Mouse (Mus musculus) A20 (cell line): ENCODE measurements at regions not wholly inside any gene's neighbourhood (a gene's known extent, or its start where the extent isn't known, plus 50 kb on each side); places are given as distances from the start of the nearest gene placed in this dataset.

Experiments used
- DNase-seq: peaks from one replicate; pipeline ENCODE4 v3.0.0-alpha.2; 2011; ENCODE audit warnings: low read depth, low spot score

DNA sequence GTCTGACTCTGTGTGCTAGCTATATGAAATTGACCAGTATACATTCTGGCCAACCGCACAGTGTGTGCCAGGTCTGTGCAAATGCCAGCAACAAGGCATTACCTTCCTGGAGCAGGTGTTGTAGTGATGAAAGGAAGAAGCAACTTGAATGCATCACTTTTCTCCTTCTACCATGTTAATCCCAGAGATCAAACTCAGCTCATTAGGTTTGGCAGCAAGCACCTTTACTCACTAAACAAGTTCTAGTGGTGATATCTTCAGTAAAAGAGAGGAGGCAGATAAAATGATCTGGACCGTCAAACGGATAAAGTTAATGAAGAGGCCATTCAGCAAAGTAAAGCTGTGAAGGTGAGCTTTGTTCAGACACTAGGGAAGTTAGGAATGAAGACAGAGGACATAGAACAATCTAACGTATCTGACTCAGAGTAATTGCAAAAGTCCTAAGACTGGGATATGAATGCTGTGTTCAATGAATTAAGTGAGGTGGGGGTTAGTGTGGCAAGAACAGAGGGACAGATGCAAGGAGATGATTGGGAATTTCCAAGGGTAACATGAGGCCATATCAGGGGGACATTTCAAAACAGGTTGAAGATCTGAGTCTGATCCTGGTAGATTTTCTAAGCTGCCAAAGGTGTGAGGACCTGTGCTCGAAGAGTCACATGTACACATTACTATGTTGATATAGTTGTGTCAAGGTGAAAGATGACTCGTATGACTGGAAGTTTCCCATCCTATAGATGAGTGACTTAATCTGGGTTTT, 1478.4 kb upstream of the Slc10a2 start:
- no peak for DNase-seq

DNA sequence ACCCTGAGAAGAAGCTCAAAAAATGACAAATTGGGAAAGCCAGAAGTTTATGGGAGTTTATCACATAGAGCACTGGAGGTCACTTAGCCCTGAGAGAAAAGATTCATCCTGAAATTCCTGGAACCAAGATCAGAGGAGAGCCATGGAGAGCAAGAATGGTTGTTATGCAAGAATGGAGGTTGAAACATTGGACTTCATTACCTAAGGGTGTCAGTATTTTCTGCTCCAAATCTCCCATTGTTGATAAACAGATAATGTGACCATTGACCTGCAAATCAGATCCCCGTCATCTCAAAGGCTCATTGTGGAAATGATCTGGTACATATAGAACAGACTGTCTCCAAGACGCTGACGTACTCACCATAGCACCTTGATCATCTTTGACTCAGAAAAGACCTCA, 1477.6 kb upstream of the Slc10a2 start:
- DNase-seq: no peak

DNA sequence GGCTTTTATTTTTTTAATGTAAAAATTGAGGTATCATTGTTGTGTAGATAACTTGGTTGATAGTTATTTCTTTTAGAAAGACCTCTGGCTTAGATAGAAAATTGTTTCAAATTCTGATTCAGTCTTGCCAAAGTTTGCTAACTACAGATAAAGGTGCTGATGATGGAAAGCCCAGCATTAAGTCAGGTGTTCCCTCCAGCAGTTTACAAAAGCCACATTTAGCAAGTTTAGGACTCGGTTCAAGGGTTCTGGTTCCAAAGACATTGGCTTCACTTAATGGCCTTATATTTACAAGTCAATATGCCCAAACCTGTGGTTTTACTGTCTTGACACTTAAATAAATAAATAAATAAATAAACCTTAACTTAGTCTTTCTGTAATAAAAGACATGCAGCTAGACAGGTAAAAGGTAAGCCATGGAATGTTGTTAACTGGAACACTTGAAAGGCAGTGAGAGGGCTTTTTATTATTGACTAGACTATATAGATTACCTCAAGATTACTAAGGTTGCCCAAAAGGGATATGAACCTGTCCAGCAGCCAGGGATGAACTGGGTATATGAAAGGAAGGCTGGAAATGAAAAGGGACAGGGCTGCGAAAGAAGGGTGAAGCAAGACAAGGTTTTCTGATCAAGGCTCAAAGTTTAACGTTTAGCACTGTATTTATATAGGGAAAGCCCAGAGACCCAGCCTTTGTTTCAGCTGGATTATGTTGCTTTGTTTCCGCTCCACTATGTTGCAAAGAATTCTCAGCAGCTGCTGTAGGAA, 1472.9 kb upstream of the Slc10a2 start:
- DNase-seq: no peak

DNA sequence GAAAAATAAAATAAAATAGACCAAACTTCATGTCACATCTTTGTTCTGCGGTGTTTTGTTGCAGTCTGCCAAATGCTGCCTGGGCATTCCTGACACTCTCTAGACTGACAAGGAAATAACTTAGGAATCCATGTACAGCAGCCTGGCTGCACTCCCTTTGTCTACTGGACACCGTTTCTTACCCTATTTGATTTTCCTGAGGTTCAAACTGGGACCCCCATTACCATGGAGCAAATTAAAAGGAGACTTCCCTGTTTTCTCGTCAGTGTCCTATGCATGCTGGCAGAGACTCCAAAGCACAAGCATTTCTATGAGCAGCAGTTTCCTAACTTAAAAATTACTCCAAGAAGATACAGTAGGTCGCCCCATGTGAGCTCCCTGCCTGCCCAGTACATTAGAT, 1470.1 kb upstream of the Slc10a2 start:
- DNase-seq: peak; percentile 4

DNA sequence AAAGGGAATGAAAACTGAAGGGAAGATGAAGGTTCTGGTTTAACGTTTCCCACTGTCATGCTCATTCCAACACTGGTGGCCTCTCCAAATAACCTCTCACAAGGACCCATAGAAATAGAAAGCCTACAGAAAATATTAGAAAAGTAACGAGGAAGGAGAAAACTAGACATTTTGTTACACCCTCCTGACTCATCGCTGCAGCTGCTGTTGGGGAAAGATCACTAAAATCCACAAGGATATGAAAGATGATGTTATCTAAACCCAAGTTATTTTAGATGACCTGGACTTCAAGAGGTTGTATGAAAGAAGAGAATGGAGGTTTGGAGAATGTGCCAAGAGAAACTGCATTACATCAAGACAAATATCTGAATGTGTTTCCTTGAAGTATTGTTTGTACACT, 1468.3 kb upstream of the Slc10a2 start:
- DNase-seq: no peak

DNA sequence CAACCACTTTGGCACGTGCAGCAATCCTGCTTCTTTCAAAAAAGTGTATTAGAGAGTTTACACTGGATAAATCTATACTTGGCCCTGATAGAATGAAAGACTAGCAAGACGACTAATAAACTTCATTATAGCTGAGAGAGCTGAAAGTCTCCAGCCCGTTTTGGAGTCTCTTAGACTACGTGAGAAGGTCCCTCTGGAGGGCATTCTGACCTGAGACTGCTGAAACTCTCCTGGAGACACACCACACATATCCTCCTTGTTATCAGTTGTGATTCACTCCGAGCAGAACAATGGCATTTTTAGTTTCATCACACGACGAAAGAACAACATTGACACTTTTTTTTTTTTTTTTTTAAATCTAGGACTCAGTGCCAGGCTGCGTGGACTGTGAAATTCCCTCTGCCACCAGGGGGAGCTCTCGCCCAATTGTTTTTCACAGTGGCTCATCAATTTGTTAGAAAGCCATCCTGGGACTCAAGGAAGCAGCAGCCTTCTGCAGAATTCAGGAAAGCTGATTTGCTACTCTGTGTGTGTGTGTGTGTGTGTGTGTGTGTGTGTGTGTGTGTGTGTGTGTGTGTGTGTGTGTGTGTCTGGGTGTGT, 1467.0 kb upstream of the Slc10a2 start:
- DNase-seq: peak; percentile 62

DNA sequence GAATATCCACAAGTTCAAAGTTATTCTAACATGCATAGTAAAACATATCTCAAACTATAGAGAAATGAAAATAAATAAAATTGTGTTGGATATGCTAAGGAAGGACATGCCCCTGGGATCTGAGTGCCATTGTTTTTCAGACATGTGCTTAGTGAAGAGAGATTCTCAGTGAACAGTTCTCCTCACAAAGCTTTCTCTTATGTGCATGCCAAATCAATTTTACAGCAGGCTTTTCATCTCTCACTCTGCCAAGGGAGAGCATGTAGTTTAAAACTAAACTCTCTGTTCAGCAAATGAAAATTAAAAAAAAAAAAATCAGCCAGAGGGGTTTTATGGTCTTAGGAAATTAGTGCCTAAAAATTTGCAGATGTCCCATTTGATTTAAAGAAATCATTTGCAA, 1445.8 kb upstream of the Slc10a2 start:
- no peak for DNase-seq

DNA sequence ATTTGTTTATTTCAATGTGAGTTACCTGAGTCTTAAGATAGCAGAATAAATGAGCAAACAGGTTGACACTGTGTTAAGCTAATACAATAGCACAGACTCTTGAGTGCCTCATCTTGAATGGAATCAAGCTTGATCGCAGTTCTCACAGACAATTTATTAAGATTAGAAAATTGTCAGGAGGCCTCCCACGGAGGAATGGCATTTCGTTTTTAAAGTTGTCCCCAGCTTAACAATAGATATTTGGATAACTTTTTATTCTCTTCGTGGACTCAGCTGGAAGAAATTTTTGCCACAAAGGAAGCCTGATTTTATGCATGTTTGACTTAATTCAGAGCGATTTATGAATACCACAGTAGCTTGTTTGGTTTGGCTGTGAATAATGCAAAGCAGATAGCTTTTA, 1422.0 kb upstream of the Slc10a2 start:
- DNase-seq: no peak

DNA sequence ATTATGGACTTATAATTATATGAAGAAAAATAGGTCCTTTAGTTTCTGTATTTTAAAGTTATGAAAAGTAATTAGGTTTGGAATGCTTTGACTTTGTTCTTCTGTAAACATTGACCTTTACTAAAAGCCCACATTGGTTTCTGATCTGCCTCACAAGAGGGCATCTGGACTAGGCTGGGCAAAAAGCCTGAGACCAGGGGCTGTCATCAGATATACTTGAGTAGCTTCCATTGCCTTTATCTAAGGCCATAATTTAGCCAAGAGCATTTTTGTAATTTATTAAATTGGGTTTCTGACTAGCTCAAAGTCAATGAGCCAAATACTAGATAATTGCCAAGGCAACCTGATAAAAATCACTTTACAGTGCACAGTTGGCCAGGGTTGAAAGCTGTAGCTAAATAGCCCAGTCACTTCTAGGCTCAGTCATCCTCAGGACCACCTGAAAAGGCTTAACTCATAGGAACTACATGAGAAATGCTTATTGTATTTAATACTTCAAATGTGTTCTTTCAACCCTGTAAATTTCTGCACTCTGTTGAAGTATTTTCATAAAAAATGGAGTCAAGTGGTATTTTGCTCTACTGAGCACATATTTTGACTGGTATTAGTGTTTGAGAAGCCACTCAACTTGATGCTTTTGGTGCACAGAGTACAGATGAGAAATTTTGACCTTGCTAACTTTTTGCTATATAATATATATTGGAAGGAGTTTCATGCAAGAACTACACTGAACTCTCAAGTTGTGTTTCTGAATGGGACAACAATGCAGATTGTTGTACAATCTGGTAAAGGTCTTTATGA, 1410.9 kb upstream of the Slc10a2 start:
- DNase-seq: no peak

DNA sequence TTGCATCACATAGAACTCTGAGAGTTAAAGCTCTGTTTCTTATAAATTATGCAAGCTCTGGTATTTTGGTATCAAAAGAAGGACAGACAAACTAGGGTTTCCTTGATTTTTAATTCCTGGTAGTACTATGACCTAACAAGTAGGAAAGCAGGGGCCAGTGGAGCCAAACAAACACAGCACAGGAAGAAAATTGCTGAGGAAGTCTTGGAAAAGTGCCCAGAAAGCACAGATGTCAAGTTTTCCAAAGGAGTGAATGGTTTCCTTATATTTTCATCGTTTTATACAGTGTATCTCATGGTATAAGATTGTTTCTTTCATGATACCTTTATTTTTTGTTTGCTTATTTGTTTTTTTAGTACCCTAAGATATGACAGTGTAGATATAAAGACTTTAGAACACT, 1387.3 kb upstream of the Slc10a2 start:
- no peak for DNase-seq

DNA sequence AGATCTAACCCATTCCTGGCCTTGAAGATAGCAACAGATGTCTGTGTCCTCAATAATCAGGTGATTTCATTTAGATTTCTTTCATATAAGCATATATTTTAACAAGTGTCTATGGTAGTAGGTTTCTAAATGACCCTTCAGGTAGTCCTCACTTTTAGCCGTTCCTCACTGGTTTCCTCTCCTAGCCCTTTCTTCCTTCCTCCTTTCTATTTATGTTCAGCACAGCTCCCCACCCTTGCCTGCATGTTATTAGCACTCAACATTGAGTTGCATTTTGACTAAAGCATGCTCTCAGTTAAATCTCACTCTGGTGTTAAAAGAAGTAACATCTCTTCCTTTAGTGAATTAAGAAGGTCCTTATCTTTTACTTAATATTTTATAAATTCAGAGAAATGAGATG, 1376.8 kb upstream of the Slc10a2 start:
- DNase-seq: no peak

DNA sequence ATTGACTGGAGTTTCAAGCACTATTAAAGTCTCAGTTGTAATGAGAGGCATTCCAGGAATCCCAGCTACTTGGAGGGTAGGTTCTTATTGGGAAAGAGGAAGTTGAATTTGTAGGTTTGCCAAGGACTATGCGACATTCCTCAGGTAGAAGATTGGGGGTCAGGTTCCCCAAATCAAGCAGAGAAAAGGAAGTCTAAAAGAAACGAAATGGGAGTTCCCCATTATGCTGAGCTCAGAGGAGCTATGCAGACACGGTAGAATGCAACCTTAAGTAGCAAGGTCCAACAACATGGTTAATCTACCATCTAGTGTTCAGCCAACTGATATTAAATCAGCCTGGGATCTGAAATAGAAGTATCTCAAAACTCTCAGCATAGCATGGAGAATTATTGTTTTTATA, 1365.9 kb upstream of the Slc10a2 start:
- DNase-seq: peak; percentile 16

DNA sequence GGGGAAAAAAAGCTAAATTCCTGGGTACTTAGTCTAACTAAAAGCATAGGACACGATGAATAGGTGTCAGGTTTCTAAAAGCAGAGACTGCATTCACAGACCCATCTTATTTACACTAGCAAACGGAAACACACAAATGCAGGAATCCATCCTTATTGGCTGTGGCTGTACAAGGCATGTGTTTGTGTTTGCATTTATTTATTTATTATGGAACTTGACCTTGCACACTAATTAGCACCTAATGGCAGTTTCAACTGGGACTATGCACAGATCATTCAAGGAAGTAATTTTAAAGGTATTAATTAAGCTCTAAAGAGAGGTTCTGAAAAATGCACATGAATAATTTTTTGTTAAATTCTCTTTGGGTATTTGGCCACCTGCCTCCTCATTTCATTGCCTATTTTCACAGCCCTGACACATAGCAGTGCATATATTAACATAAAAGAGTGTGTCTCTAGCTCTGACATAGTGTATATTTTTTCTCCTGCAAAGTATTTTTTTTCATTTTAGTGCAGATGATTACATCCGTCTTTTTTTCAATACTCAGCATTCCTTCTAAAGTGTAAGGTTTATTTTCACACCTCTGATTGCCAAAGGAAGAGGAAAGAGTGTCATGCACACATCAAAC, 1351.5 kb upstream of the Slc10a2 start:
- no peak for DNase-seq

DNA sequence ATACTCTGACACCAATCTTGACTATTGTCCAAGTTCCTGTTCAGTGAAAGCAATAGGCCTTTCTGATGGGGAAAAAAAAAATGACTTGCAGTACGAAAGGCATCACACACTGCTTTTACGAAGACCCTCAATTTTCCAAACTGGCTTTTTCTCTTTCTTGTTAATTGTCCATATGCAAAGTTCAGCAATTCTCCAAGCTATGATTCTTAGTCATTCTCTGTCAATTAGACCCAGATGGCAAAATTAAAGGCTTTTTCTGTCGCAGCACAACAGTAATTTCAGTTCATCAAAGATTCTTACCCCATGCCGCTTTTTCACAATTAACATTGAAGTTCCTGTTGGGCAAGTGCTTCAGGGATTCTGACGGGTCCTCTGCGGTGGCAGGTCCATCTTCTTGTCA, 1343.2 kb upstream of the Slc10a2 start:
- no peak for DNase-seq

DNA sequence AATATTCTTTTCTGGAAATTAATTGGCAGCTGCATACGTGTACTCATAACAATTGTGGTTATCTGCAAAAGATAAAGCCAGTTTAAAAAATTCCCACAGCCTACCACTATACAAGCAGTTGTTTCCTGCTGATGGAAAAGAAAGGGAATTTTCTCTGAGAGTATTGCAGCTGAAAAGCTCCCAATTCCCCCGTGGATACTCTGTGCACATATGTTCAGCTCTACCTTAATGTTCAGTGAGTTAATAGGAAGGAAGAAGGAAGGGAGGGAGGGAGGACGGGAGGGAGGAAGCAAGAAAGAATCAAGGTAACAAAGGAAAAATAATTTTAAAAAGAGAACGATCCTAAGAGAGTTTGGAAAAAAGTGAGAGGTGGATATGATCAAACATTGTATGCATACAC, 1333.9 kb upstream of the Slc10a2 start:
- no peak for DNase-seq
